Mouse (Mus musculus) kidney, embryonic 16.5 days (tissue): Measurements from ENCODE around the gene Plcl2. TPM values are rescaled to one million over a fixed set of nuclear protein-coding genes. Genes with fewer than 3 reads are reported as not detected.
A peak's percentile ranks its signal among the peaks of the same experiment; 100 is the strongest.
"Not testable (repeated sequence)": the region's sequence is repeated elsewhere in the genome, so short reads cannot be mapped to it uniquely, and the experiment has no call there.

Experiments used
- ATAC-seq: fragments of 200-750 bp; cut with Nextera tagmentation; 2 replicates; pipeline ENCODE4 v1.8.0; 2017; ENCODE audit warnings: moderate TSS enrichment; ENCODE audit not compliant: low FRiP score, low TSS enrichment
- H3K27ac ChIP-seq: fragments of 300-500 bp; sonication (generic); 2 replicates; pipeline ENCODE4 v1.5.1; 2014; ENCODE audit warnings: low read length
- H3K27me3 ChIP-seq: fragments of 300-500 bp; sonication (generic); 2 replicates; pipeline ENCODE4 v1.6.1; 2014; ENCODE audit warnings: low read length, control low read depth, mixed read lengths; ENCODE audit not compliant: insufficient read depth
- H3K36me3 ChIP-seq: fragments of 300-500 bp; sonication (generic); 2 replicates; pipeline ENCODE4 v1.6.1; 2014; ENCODE audit warnings: low read length, control low read depth, mixed read lengths; ENCODE audit not compliant: insufficient read depth
- H3K4me1 ChIP-seq: fragments of 300-500 bp; sonication (generic); 2 replicates; pipeline ENCODE4 v1.6.1; 2014; ENCODE audit warnings: low read length, control low read depth, mixed read lengths; ENCODE audit not compliant: insufficient read depth
- H3K4me2 ChIP-seq: fragments of 300-500 bp; sonication (generic); replicated peaks from 2 replicates; pipeline ENCODE4 v1.6.1; 2014; ENCODE audit warnings: low read depth, low read length
- H3K4me3 ChIP-seq: fragments of 300-500 bp; sonication (generic); 2 replicates; pipeline ENCODE4 v1.5.1; 2014; ENCODE audit warnings: mild to moderate bottlenecking, low read length
- H3K9ac ChIP-seq: fragments of 300-500 bp; sonication (generic); replicated peaks from 2 replicates; pipeline ENCODE4 v1.6.1; 2014; ENCODE audit warnings: low read length
- H3K9me3 ChIP-seq: fragments of 300-500 bp; sonication (generic); 2 replicates; pipeline ENCODE4 v1.6.1; 2016; ENCODE audit warnings: low read length, control low read depth
- WGBS: fragments of 180-500 bp; shearing (Covaris S2); extraction: QIAGEN DNeasy Blood & Tissue Kit; methylation state at CpG from one replicate; pipeline ENCODE4 v1.1.7; 2014; 5-methylcytosine and 5-hydroxymethylcytosine counted together
- polyA plus RNA-seq: library from polyadenylated mRNA; unstranded; fragments of >200 nt; fragmentation: Nextera tagmentation; extraction: Ambion mirVana; gene quantifications from 2 replicates; pipeline ENCODE4 v1.2.1, GENCODE M21; 2015

The Plcl2 gene
- polyA plus RNA-seq, 1 experiment from 2014 or later, result 2.7 TPM

DNA sequence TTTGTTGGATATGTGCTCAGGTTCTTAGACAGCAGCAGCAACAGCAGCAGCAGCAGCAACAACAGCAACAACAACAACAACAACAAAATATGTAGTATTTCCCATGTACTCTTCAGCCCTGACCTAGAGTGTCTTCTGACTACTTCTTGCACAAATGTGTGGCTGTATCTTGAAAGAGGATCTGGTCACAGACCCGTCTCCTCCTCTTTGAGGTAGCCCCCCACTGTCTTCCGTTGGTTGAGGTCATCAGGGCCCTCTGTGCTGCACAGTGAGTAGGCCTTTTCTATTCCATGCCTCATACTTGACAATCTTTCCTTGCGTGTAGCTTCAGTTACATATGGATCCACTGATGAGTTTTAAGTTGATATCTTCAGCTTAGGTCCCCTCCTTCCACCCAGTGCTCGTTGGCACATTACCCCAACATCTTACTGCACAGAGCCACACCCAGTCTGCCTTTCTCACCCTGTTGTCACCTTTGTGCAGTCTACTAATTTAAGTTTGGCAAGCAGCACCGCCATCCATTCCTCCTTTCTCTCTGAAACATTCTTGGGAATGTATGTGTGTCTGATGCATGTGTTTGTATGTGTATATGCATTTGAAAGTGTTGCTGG, 13.4 kb downstream of the Plcl2 start:
- no peaks in the 10 kb centered on the region for H3K27me3 ChIP-seq
- H3K9me3 ChIP-seq, result no peaks in the 10 kb centered on the region
- H3K4me2 ChIP-seq, result no peak overlapping the region
- no peak overlapping the region for H3K4me3 ChIP-seq
- 80% methylated on average over 5 of the region's 5 CpGs for WGBS
- ATAC-seq, result no peak
- H3K27ac ChIP-seq, result no peak overlapping the region
- no peaks in the 10 kb centered on the region for H3K4me1 ChIP-seq
- H3K9ac ChIP-seq, result no peak overlapping the region
- H3K36me3 ChIP-seq, result no peaks in the 10 kb centered on the region

DNA sequence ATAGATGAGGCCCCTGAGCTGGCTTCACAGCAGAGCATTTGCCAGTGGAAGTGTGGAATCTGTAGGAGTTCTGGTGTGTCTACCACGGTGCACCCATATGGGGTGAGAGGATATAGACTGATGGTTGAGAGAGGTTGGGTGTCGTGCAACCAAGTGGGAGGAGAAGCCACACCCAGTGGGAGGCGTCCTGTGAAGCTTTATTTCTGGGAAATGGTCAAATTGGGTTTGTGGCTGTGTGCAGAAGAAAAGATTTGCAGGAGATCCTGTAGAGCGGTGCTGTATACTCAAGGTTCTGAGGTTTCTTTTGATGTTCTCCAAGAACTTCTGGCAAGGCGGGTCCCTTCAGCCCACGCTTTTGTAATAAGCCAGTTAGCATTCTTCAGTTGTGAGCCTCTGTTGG, 15.8 kb downstream of the Plcl2 start:
- Histone ChIP-seq H3K4me2 (no peak overlapping the region), H3K4me3 (no peak overlapping the region), H3K27ac (no peak overlapping the region), H3K36me3 (no peaks in the 10 kb centered on the region), H3K9ac (no peak overlapping the region), H3K27me3 (no peaks in the 10 kb centered on the region), H3K4me1 (no peaks in the 10 kb centered on the region), H3K9me3 (no peaks in the 10 kb centered on the region)
- 68% methylated on average over 6 of the region's 6 CpGs for WGBS
- no peak for ATAC-seq

DNA sequence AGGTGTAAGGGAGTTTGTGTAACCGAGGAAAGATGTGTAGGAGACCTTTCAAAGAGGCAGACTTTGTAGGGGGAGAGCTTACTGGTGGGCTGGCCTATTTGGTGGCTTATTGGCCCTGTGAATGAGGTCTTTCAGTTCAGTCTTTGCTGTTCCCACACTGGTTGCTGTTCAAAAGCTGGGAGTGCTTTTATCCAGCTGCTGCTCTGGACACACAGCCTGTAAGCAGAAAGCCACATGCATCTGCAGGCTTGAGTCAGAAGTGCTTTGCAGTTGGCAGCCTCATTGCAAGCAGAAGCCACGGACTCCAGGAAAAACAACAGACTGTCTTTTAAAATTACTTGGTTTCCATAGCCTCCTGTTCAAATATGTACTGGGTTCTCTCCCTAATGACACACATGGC, 16.6 kb downstream of the Plcl2 start:
- Histone ChIP-seq H3K4me1 (no peaks in the 10 kb centered on the region), H3K36me3 (no peaks in the 10 kb centered on the region), H3K4me2 (no peak overlapping the region), H3K27ac (no peak overlapping the region), H3K9me3 (no peaks in the 10 kb centered on the region), H3K27me3 (no peaks in the 10 kb centered on the region), H3K9ac (no peak overlapping the region), H3K4me3 (no peak overlapping the region)
- ATAC-seq, result no peak
- WGBS, result 56% methylated on average over 2 of the region's 2 CpGs

DNA sequence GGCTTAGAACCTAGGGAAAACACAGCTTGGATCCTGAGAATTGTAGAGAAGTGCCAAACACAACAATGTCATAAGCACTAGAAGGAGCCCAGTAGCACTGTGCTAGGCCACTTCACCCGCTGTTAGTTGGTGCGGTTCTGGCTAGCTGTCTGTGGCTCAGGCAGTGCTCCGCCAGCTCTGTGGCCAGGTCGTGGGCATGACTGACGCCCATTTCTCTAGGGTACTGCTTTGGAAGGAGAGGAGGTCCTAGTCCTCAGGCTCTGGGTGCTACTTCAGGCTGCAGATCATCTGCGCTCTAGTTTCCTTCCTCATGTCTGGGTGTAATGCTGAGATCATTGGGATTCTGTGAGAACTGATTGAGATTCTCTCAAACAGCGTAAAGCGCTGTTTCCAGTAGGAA, 20.9 kb downstream of the Plcl2 start:
- 88% methylated on average over 8 of the region's 8 CpGs for whole genome bisulfite sequencing
- Histone ChIP-seq H3K9ac (no peak overlapping the region), H3K4me1 (no peaks in the 10 kb centered on the region), H3K27me3 (no peaks in the 10 kb centered on the region), H3K27ac (no peak overlapping the region), H3K4me2 (no peak overlapping the region), H3K36me3 (no peaks in the 10 kb centered on the region), H3K9me3 (no peaks in the 10 kb centered on the region), H3K4me3 (no peak overlapping the region)
- no peak for ATAC-seq

DNA sequence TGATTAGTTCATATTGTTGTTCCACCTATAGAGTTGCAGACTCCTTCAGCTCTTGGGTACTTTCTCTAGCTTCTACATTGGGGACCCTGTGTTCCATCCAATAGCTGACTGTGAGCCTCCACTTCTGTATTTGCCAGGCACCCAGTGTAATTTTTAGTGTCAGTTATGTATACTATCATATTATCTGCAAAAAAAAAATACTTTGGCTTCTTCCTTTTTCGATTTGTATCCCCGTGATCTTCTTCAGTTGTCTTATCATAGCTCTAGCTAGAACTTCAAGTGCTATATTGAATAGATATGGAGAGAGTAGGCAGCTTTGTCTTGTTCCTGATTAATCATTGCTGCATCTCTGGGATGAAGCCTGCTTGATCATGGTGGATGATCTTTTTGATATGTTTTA, 25.7 kb downstream of the Plcl2 start:
- H3K27me3 ChIP-seq, ATAC-seq: not testable (repeated sequence)
- 92% methylated on average over 2 of the region's 2 CpGs for WGBS

DNA sequence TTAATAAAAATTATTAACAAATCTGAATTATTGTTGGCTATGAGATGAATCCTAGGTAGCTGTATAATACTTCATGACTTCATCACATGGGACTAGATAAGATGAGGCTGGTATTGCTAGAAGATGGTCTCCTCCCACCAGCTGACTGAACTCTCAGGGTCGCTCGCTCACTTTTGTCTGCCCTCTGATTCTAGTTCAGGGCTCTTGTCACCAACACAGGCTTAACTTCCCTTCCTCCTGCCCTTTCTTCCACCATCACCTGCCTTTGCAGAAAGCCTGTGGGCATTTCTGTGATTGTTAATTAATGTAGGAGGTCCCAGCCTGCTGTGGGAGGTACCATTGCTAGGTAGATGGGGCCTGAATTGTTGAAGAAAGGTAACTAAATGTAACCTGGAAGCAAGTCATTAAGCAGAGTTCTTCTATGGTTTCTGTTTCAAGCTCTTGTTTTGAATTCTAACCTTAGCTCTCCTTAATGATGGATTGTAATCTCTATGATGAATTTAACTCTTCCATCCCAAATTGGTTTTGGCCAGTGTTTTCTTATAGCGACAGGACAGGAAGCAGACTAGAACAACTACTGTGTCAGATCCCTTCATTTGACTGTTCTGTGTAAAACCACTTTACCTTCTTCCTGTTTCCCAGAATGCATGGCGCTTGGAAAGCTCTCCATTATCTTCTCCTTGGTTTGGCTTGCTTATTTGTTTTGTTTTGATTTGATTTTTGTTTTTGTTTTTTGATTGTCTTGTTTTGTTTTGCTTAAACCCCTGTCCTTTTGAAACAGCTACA, 27.4 kb downstream of the Plcl2 start:
- Histone ChIP-seq H3K9me3 (peaks cover 3% of the 10 kb centered on the region; the same call in 1 of the 2 replicates), H3K4me3 (no peak overlapping the region), H3K27ac (no peak overlapping the region), H3K4me1 (no peaks in the 10 kb centered on the region), H3K4me2 (no peak overlapping the region), H3K36me3 (no peaks in the 10 kb centered on the region), H3K9ac (no peak overlapping the region), H3K27me3 (no peaks in the 10 kb centered on the region)
- WGBS, result 93% methylated on average over 4 of the region's 4 CpGs
- no peak for ATAC-seq

More for the DNA sequence above, 25.7 kb downstream of the Plcl2 start:
- not testable (repeated sequence) for H3K4me2 ChIP-seq, H3K9ac ChIP-seq, H3K9me3 ChIP-seq, H3K4me1 ChIP-seq, H3K36me3 ChIP-seq, H3K4me3 ChIP-seq, H3K27ac ChIP-seq

DNA sequence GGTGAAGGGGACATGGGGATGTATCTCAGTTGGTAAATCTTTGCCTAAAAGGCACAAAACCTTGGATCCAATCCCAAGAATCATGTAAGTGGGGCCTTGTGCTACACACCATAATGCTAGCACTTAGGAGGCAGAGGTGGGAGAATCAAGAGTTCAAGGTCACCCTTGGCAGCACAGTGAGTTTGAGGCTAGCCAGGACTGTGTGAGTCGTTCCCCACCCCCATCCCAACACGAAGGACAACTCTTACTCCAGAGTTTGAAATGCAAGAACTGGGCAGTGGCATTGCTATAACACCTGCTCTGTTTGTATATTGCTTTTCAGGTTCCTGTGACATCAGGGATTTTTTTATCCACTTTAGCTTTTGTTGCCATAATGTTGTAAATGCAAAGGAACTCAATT, 28.6 kb downstream of the Plcl2 start:
- no peak overlapping the region for H3K27ac ChIP-seq
- peaks cover 8% of the 10 kb centered on the region for H3K9me3 ChIP-seq
- H3K4me3 ChIP-seq, result no peak overlapping the region
- no peak overlapping the region for H3K9ac ChIP-seq
- no peak overlapping the region for H3K4me2 ChIP-seq
- WGBS, result 92% methylated on average over 2 of the region's 2 CpGs
- peaks cover 4% of the 10 kb centered on the region; the same call in 1 of the 2 replicates for H3K36me3 ChIP-seq
- no peaks in the 10 kb centered on the region for H3K27me3 ChIP-seq
- H3K4me1 ChIP-seq, result no peaks in the 10 kb centered on the region
- ATAC-seq, result no peak

DNA sequence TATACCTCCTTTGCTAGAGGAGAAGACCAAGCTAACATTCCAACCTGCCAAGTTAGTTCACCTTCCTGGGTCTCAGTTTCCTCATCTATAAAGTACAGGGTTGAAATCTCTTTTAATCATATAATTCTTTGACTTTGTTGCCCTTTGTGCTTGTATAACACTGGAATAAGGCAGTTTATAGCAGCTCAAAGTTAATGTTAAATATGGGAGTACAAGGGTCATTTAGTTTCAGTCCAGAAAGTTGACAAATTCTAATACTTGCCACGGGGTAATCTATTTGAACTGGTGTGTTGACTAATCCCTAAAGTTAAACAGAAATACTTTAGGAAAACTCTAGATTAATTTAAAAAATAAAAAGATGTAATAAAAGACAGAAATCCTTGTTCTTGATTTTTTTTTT, 35.7 kb downstream of the Plcl2 start:
- H3K4me2 ChIP-seq, result no peak overlapping the region
- no peak overlapping the region for H3K27ac ChIP-seq
- peaks cover 8% of the 10 kb centered on the region for H3K9me3 ChIP-seq
- no peak overlapping the region for H3K4me3 ChIP-seq
- no peak for ATAC-seq
- H3K9ac ChIP-seq, result no peak overlapping the region
- no peaks in the 10 kb centered on the region for H3K27me3 ChIP-seq
- no peaks in the 10 kb centered on the region for H3K4me1 ChIP-seq
- WGBS, result 63% methylated on average over 1 of the region's 1 CpGs
- peaks cover 4% of the 10 kb centered on the region; the same call in 1 of the 2 replicates for H3K36me3 ChIP-seq

DNA sequence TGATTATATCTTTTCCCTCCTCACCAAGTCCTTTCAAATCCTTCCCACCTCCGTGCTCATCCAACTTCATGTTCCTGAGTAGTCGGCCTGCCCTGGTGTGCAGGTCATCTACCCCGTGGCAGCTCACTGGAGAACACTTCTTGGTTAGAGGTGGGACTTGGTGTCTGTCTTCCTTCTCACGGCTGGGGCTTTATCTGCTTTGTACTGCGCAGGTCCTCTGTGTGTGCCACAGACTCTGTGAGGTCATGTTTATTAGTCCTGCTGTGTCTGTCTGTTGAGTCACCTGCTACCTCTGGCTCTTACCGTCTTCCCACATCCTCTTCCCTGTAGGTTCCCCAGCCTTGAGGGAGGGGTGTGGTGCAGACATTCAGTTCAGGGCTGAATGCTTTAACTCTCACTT, 36.1 kb downstream of the Plcl2 start:
- no peak overlapping the region for H3K27ac ChIP-seq
- H3K4me1 ChIP-seq, result no peaks in the 10 kb centered on the region
- 75% methylated on average over 6 of the region's 6 CpGs for WGBS
- ATAC-seq, result peak; percentile 9; the same call in 1 of the 2 replicates
- no peaks in the 10 kb centered on the region for H3K27me3 ChIP-seq
- H3K9ac ChIP-seq, result no peak overlapping the region
- peaks cover 4% of the 10 kb centered on the region; the same call in 1 of the 2 replicates for H3K36me3 ChIP-seq
- H3K4me3 ChIP-seq, result no peak overlapping the region
- no peak overlapping the region for H3K4me2 ChIP-seq
- H3K9me3 ChIP-seq, result peaks cover 8% of the 10 kb centered on the region

DNA sequence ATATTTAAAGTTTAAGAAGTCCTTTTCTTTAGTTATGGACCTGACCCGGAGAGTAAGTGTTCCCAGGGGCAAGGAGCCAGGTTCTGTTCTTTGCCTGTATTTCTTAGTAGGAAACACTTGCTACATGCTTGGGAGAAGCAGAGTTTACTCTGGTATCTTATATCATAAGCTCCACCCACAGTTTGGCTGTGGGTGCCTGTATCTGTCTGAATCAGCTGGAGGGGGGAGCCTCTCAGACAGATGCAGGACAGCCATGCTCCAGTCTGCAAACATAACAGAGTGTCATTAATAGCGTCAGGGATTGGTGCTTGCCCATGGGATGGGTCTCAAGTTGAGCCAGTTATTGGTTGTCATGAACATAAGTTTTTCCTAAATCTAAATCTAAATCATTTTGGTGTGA, 42.9 kb downstream of the Plcl2 start:
- 80% methylated on average over 2 of the region's 2 CpGs for WGBS
- H3K9ac ChIP-seq, result no peak overlapping the region
- H3K4me2 ChIP-seq, result no peak overlapping the region
- no peaks in the 10 kb centered on the region for H3K27me3 ChIP-seq
- no peaks in the 10 kb centered on the region for H3K9me3 ChIP-seq
- H3K27ac ChIP-seq, result no peak overlapping the region
- H3K36me3 ChIP-seq, result no peaks in the 10 kb centered on the region
- ATAC-seq, result no peak
- H3K4me3 ChIP-seq, result no peak overlapping the region
- H3K4me1 ChIP-seq, result no peaks in the 10 kb centered on the region
